Mouse (Mus musculus) cortical plate, adult 2 months (tissue): ENCODE results near the gene Ncbp1.
"Not testable (repeated sequence)": the region's sequence is repeated elsewhere in the genome, so short reads cannot be mapped to it uniquely, and the experiment has no call there.

Experiments
- CTCF ChIP-seq: fragments of 200-500 bp; IDR thresholded peaks from 2 replicates; pipeline ENCODE4 v1.5.1; 2011; ENCODE audit warnings: mild to moderate bottlenecking, control low read depth, low read length; ENCODE audit not compliant: insufficient read depth; ENCODE audit errors: extremely low read depth
- POLR2A ChIP-seq: fragments of 200-500 bp; IDR thresholded peaks from 2 replicates; pipeline ENCODE4 v1.6.1; 2011; ENCODE audit warnings: mild to moderate bottlenecking, low read length, control low read depth; ENCODE audit not compliant: insufficient read depth; ENCODE audit errors: extremely low read depth

DNA sequence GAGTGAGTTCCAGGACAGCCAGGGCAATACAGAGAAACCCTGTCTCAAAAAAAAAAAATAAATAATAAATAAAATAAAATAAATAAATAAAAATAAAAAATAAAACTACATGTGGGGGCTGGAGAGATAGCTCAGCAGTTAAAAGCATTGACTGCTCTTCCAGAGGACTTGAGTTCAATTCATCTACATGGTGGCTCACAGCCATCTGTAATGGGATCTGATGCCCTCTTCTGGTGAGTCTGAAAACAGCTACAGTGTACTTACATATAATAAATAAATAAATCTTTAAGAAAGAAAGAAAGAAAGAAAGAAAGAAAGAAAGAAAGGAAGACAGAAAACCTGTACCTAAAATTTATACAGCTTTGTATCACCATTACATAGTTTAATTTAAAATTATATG, 53.6 kb downstream of the Ncbp1 start:
- not testable (repeated sequence) for TF ChIP-seq CTCF, POLR2A
